Mouse (Mus musculus) lung, postnatal 0 days (tissue): ENCODE data around the gene Nit2.

Experiments
- CTCF ChIP-seq: IDR thresholded peaks from 2 replicates; pipeline ENCODE4 v1.5.1; 2016; ENCODE audit warnings: antibody characterized with exemption, mild to moderate bottlenecking
- EP300 ChIP-seq: IDR thresholded peaks from 2 replicates; pipeline ENCODE4 v1.6.1; 2016; ENCODE audit warnings: antibody characterized with exemption, mild to moderate bottlenecking, control low read depth

- TF ChIP-seq CTCF (no peak), EP300 (no peak)
Observed at GRCm38 (mm10) chr16:57175751-57176150, 8.6 kb upstream of the Nit2 start.
